Mouse (Mus musculus) spleen, adult 18-20 months (tissue): Measurements from ENCODE around the gene Cyp2d22.
"Not testable (repeated sequence)": the region's sequence is repeated elsewhere in the genome, so short reads cannot be mapped to it uniquely, and the experiment has no call there.

Experiments
- DNase-seq, 2 experiments: peaks; one replicate each; pipeline ENCODE4 v3.0.0; 2022; ENCODE audit warnings: mixed read lengths in 2 of 2

The Cyp2d22 gene

DNA sequence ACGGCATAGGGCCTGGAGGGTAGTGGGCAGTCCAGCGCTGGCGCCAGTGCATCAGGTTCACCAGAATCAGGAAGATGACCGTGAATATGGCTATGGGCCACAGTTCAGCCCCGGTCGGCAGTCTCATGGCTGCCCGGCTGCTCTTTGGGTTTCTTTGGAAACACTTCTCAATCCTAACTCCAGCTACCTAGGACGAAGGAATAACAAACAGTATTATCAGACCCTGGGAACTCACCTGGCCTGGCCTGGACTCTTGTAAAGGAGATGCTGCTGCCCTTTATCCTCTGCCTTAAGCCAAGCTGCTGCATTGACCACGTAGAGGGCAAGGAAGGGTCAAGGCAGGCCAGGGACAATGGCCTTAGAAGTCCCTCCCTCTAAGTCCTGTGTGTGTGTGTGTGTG lies 4.2 kb downstream of the Cyp2d22 start:
- DNase-seq, result no peak

DNA sequence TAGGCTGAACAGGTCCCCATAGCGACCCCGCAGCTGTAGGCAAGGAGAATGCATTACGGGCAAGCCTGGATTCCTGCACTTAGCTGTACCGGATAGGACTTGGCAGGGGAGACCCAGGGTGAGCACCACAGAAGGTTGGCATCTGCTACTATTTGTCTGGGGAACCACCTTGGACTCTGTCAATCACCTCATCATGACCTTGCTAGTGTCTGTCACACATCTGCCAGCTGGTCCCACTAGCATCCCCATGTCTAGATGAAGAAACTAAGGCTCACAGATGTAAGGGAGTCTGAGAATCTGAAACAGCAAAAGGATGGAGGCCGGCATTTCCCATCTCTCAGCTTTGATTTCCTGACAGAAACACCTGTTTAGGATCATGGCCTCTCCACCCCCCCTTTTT lies 5.6 kb downstream of the Cyp2d22 start:
- DNase-seq, result no peak

DNA sequence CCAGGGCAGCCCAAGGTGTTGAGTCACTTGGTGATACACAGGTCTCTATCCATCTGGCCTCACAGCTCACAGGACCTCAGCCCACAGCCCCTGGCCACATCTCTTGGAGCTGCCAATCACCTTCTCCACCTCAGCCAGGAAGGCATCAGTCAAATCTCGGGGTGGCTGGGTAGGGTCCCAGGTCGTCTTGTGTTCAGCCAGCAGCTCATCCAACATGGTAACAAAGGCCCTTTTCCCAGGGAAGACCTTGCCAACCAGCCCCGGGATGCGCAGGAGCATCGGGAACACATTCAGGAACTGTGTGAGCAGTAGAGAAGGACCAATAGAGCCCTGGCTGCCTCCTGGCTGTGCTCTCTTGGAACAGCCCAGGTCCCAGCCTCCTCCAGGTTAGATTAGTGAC lies 7.1 kb downstream of the Cyp2d22 start:
- no peak for DNase-seq

DNA sequence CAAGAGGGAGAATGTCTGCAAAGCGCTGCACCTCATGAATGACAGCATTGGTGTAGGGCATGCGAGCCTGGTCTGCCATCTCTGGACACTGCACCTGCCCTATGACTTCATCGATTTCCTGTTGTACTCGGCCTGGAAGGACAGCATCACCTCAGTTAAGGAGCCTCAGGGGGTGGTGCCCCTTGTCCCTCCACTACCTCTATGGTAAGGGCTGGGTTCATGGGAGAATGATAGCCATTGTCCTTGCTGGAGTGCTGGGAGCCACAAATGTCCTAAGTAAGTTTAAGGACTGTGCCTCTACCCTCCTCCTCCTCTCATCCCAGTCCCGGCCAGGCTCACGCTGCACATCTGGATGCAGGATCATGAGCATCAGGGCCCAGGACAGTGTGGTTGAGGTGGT lies 7.6 kb downstream of the Cyp2d22 start:
- DNase-seq, result no peak

DNA sequence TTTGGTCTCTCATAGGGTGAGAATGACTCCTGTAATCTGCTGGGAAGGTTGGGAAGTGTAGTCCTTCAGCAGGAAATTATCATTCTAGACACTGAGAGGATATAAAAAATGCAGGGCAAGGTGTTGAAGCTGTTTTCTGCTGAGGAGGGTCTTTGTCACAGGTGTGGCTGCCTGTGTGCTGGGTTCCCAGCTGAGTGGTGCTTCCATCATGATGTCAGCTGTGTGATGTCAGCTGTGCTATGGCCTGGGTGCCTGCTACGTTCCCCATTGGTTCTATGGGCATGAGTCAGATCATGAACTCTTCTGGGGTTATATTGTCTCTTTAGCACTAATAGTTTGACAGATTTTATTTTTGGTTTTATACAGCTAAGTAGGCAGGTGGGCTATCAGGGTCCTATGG lies 11.2 kb downstream of the Cyp2d22 start:
- DNase-seq, result no peak

DNA sequence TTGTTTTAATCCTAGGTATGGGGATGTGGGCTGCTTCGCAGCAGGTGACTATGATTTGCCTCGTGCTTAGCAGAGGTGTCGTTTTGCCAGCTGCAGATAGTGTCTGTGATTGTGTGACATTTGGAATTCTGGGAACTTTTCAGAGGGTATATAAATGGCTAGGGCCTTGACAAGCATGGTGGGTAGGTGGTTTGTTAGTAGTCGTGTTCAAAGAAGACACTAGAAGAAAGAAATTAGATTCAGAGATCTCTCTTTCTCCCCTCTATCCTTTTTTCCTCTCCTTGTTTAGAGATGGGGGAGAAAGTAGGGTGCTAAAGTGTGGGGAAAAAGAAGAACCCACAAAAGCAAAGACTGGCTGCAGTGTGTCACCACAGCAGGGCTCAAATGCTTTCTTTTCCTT lies 11.9 kb downstream of the Cyp2d22 start:
- no peak for DNase-seq

DNA sequence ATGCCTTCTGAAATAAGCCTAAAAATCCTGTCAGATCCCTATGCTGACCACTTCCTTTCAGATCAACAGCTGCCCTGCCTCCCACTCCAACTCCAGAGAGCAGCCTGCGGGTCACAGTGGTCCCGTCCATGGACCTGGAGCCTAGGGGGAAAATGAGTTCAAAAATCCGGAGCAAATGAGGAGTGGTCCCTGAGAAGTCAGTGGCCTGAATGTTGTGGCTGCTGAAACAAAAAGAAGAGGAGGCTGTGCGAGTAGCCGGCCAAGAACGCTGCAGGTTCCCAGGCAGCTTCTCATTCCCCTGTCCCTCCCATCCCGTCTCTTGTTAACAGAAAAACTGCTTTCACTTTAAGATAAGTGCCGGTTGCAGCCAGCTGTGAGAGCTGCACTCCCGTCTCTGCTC lies 15.5 kb downstream of the Cyp2d22 start:
- not testable (repeated sequence) for DNase-seq

DNA sequence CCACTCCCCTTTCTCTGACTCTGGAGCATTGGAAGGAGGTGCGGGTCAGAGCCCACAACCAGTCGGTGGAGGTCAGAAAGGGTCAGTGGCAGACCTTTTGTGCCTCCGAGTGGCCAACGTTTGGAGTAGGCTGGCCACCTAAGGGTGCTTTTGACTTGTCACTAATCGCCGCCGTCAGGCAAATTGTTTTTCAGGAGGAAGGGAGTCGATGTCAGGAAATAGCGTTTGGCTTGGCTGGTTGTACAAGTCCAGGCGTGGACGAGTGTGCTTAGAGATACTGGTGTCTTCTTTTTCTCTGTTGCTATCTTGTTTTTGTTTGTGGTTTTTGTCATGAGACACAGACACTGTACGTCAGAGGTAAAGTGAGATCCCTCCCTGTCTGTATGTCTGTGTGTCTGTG lies 16.3 kb downstream of the Cyp2d22 start:
- DNase-seq, result not testable (repeated sequence)

DNA sequence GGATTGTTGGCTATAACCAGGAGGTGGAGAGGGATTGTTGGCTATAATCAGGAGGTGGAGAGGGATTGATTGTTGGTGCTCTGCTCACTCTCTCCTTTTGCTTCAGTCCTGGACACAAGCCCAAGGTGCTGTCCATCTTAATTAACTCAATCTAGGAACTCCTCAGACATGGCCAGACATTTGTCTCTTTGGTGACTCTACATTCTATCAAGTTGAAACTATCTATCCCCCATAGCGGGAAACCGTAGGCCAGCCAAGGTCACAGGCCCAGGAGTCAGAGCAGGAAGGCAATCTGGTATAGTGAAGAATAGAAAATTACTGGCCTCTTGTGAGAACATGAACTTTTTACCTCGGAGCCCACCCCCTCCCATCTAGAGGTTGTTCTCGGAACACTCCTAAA lies 17.8 kb downstream of the Cyp2d22 start:
- no peak for DNase-seq

DNA sequence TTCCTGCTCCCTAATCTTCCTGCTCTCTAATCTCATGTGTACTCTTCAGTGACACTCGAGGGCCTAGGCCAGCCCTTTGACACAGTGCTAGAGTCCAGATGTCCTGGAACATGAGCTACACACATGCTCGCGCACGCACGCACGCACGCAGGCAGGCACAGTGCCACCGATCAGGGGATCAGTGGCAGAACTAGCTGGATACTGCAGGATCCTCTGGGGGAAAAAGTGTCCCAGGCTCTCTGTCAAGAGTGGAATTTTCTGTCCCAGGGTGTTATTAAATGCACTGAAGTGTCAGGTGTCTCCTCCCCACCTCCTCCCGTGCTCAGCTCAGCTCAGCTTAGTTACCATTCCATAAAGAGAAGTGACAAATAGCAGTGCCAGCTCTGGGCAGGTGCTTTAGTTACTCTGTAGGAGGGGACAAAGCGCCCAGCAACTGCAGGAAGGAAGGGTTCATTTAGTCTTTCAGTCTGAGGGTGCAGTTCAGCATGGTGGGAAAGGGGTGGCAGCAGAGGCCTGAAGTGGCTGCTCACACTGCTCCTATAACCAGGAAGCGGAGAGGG lies 18.5 kb downstream of the Cyp2d22 start:
- no peak for DNase-seq

DNA sequence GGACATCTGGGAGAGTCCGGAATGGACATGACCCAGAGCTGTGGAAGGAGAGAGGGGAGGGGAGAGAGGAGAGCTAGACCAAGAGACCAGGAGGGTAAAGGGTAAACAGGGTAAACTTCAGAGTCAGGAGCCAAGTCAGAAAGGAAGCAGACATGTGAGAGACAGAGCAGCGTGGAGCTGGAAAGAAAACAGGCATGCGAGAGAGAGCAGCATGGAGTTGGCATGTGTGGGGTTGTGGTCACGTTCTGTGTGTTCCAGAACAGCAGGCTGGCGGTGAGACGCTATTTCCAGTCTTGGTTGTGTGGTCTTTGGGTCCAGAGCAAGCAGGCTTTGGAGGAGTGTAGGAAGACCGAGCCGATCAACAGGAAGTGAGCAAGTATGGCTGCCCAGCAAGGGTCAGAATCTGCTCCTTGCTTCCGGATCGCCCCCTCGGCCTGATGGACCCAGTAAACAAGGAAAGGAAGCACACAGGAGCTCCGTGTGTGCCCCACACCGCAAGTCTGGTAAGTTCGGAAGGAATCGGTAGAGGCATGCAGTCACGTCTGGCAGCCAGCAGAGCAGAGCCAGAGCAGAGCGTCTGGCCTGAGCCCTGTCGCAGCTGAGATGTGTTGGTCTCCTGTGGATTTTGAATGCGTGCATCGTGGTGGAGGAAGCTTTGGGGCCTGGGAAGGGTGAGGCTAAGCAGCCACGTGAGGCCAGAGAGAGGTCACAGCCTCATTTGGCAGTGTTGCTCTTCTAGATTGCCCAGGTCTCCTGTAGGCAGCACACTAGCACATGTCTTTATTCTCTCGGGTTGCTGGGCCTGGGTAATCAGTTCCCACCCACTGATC lies 21.4 kb downstream of the Cyp2d22 start:
- no peak for DNase-seq

DNA sequence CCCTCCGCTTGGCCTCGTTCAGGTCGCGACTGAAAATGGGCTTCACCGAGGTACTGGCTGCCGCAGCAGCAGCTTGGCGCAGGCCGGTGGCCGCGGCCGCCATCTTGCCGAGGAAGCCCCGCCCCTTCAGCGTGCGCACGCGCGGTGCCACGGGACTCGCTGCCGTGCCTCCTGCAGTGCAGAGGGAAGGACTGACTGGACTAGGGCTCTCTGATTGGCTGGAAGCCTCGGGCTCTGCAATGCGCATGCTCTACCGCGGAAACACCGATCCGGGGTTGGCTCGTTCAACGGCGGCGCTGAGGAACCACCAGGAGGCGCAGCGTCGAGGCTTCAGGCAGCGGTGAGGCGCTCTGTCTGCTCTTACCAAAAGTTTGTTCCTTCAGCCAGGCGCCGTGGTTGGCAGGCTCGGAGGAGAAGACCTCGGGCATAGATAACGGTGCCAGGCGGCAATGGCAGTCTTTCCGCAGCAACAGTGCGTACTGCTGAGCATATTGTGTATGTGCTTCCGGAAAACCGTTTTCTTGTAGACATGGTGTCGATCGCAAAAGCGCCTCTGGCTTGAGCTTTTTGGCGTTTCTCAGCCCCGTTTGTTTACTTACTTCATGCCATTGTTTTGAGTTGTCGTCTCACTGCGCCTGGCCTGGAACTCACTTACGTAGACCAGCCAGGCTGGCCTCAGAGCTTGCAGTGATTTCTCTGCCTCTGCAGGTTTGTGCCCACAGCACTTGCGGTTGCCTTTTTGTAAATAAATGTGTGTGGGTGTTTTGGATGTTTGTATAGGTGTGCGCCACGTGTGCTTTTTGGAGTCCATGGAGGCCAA lies 25.7 kb downstream of the Cyp2d22 start, which contains the start of gene Ndufa6:
TSS of gene Ndufa6 (minus strand) at position 197 of the 820 bp plus-strand sequence.
- DNase-seq, result peak; percentile 94 to 95

DNA sequence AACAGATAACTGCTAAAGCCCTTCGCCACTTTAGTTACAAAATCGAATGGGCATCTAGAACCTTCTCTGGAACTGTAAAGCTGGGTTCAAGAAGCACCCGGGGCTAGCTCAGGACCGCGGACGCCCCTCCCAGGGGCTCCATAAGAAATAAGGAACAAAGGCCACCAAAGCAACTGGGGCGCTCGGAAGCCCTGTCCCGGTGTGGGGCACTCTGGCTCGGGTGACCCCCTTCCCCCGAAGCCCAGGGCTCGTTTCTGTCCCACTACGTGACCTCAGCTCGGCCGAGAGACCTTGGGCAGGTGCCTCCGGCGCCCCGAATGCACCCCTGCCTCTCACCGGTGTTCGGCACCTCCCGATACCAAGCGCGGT lies 26.3 kb downstream of the Cyp2d22 start:
- DNase-seq, result no peak

DNA sequence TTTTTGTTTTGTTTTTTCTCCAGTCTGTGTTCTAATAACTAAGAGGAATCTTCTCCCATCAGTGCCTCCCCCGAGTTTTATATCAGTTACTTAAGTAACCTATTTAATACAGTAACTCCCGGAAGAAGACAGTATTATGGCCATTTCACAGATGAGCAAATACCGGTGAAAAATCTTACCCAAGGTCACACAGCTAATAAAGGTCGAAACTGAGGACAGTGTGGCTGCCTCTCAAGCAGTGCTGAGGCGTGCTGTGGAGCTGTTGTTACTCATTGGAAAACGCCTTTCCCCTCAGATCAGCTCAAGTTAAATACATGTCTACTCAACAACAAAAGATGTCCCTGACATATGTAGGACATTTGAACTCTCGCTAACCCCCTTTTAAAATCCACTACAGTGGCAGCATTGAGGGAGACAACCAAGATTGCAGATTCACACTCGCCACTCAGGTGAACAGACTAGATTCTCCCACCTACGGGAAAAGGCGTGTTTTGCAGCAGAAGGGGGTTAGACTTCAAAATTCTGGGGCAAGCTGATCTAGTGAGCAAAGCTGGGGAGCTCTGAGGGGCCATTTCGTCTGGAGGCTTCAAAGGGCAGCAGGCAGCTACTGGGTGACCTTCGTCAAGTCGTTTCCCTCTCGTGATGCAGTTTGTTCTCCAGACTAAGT lies 26.8 kb downstream of the Cyp2d22 start:
- no peak for DNase-seq

DNA sequence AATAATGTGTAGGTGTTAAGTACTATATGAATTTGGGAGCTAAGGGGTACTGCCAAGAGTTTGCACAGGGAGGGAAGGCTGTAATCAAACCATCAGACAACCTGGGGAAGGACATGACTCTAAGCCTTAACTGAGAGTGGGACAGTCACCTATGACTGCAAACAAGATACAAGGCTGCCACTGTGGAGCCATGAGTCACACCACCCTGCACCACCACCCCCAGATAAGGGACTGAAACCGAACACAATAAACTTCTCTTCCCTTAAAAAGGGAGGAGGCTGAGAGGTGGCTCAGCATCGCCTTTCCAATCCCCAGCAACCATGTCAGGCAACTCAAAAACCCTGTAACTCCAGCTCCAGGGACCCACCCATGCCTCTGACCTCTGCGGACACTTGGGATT lies 28.6 kb downstream of the Cyp2d22 start:
- DNase-seq, result no peak

DNA sequence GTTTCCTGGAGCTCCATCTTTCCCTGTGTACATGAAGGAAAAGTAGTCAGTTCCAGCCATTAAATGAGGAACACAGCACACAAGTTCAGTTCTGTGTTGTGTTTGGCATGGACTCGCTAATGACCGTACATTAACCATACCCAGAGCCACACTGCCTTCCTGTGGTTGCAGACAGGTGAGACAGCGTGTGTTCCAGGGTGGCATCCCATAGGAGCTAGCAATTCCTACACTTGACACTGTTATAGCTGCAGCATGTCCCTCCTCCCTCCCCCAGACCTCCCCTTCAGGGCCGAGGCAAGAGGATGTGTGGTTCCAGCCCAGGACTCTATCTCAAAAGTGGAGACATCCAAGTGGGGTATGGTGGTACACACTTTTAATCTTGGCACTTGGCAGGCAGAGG lies 29.7 kb downstream of the Cyp2d22 start:
- DNase-seq, result no peak

DNA sequence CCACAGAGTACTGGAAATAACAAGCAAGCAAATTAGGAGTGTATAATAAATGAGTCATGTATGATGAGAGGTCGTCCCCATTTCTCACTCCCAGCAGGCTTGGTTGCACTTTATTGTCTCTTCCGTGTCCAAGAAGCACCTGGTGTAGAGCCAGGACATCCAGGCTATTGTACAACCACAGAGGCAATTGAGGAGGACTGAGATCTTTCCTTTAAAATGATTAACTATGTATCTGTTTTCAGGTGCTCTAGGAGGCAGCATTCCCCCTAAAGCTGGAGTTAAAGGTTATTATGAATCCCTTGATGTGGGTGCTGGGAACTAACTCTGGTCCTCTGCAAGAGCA lies 31.1 kb downstream of the Cyp2d22 start:
- no peak for DNase-seq

DNA sequence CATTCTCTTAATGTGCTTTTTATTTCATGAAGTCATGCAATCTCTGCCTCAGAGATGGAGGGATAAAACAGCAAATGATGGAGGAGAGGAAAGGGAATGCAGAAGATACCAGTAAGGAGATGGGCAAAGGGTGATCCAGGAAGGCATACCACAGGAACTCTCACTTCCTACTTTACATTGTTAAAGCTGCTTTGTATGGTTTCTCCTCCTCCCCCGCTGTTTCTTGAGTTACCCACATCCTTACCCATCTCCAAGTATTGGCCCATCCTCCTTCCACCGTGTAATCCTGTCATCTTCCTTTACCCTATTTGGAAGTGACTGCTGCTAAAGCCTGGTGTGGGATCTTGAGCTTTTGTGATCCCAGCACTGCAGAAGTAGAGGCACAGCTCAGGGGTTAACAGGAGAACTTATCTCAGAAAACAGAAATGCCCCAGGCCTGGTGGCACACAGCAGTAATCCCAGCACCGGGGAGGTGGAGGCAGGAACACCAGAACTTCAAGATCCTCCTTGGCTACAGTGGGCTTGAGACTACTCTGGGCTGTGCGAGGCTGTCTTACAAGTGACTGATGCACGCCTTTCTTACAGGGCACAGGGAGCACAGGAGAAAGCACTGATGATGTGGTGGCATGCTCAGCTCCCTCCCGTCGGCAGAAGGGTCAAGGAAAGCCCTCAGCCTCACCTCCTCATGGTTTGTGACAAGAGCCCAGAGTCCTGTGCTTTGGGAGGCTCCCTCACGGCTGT lies 31.6 kb downstream of the Cyp2d22 start:
- no peak for DNase-seq

DNA sequence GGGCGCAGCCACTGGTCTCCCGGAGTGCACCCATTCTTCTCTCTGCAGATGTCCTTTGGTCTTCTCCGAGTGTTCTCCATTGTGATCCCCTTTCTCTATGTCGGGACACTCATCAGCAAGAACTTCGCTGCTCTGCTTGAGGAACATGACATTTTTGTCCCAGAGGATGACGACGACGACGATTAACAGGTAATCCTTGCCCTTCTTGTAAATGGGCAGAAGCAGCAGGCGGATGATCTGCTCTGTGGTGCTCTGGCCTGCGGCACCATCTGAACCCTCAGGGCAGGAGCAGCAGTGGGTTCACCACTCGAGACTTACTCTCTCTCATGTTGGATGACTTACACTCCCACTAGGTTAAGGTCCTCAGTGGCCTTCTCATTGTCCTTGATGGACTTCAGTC lies 32.2 kb downstream of the Cyp2d22 start:
- no peak for DNase-seq

DNA sequence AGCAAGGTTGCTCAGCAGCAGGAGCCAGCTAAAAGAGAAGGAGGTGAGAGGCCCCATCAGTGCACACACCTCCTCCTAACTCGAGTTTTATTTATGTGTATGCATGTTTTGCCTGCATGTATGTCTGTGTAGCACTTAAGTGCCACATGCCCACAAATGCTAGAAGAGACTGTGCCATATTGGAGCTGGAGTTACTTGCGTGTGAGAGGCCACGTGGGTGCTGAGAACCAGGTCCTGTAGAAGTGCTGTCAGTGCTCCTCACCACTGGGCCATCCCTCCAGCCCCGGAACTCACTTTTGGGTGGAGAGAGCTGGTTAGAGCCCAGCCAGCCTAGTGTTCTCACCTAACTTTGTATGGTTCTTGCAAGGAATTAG lies 32.8 kb downstream of the Cyp2d22 start:
- no peak for DNase-seq

DNA sequence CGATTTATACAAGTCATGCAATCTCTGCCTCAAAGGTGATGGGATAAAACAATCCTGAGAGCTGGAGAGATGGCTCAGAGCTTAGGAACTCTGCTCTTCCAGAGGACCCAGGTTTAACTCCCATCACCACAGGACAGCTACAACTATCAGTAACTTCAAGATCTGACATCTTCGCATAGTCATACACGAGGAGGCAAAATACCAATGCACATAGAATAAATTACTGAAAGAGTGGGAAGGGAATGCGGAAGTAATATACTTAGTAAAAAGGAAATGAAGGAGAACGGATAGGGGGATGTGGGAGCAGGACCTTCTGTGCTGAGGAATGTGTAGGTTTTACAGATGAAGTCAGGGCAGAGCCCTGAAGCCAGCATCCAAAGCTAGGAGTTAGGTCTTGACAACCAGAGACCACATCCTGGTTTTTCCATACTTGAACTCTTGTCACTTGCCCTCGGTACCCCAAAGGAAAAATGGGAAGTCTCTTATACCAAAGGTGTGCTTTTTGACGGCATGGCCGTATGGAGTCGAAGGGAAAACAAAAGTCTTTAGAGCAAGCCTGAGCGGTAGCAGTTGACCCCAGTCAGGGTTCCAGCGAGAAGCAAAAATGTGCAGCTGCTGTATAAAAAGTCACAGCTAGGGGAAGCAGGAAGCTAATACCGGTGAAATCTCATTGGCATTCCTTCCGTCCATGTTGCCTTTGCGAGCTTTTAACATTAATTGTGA lies 33.3 kb downstream of the Cyp2d22 start:
- DNase-seq, result no peak
